Mouse (Mus musculus) right cerebral cortex, postnatal 10 days (tissue): ENCODE measurements at regions not wholly inside any gene's neighbourhood (a gene's known extent, or its start where the extent isn't known, plus 50 kb on each side); places are given as distances from the start of the nearest gene placed in this dataset.

Experiments used
- DNase-seq, 2 experiments: peaks; one replicate each; pipeline ENCODE4 v3.0.0; 2021; ENCODE audit warnings: low spot score in 2 of 2

- no peak for DNase-seq
Observed at GRCm38 (mm10) chr5:16424745-16425144, 128.6 kb upstream of the Hgf start.

- no peak for DNase-seq
Observed at GRCm38 (mm10) chr5:16425302-16425701, 128.0 kb upstream of the Hgf start.

GRCm38 (mm10) chr5:16426306-16426705, 127.0 kb upstream of the Hgf start:
- no peak for DNase-seq

GRCm38 (mm10) chr5:16434586-16434985, 118.7 kb upstream of the Hgf start:
- DNase-seq, result no peak

GRCm38 (mm10) chr5:16445056-16445455, 108.2 kb upstream of the Hgf start:
- no peak for DNase-seq

GRCm38 (mm10) chr5:16446977-16447376, 106.3 kb upstream of the Hgf start:
- no peak for DNase-seq

GRCm38 (mm10) chr5:16461795-16462194, 91.5 kb upstream of the Hgf start:
- DNase-seq, result no peak

GRCm38 (mm10) chr5:16466266-16466665, 87.0 kb upstream of the Hgf start:
- no peak for DNase-seq

- DNase-seq, result no peak
Observed at GRCm38 (mm10) chr5:16468560-16468959, 84.7 kb upstream of the Hgf start.

GRCm38 (mm10) chr5:16469221-16469620, 84.1 kb upstream of the Hgf start:
- no peak for DNase-seq

- peak; percentile 36 to 39 for DNase-seq
Observed at GRCm38 (mm10) chr5:16469644-16470275, 83.5 kb upstream of the Hgf start.

GRCm38 (mm10) chr5:16470366-16470982, 82.8 kb upstream of the Hgf start:
- DNase-seq, result no peak

GRCm38 (mm10) chr5:16487969-16488368, 65.3 kb upstream of the Hgf start:
- DNase-seq, result no peak

GRCm38 (mm10) chr5:16489803-16490202, 63.5 kb upstream of the Hgf start:
- DNase-seq, result no peak

- no peak for DNase-seq
Observed at GRCm38 (mm10) chr5:16499891-16500290, 53.4 kb upstream of the Hgf start.
